Mouse (Mus musculus) G1E (cell line): ENCODE results near the gene Efcab9. TPM values are rescaled to one million over a fixed set of nuclear protein-coding genes. Genes with fewer than 3 reads are reported as not detected.

Experiments
- ATAC-seq: 2 replicates; pipeline ENCODE4 v1.8.0; 2016; ENCODE audit warnings: mild to moderate bottlenecking; ENCODE audit not compliant: insufficient number of reproducible peaks, poor library complexity, low FRiP score, severe bottlenecking; ENCODE audit errors: extremely low read depth
- DNase-seq: peaks from one replicate; pipeline ENCODE4 v3.0.0; 2012; ENCODE audit warnings: low spot score
- H3K27me3 ChIP-seq: 2 replicates; pipeline ENCODE4 v1.6.1; 2012; ENCODE audit warnings: mild to moderate bottlenecking, low read length, inconsistent platforms; ENCODE audit not compliant: insufficient read depth
- H3K36me3 ChIP-seq: replicated peaks from 2 replicates; pipeline ENCODE3; 2012; ENCODE audit warnings: mild to moderate bottlenecking, inconsistent platforms
- H3K4me1 ChIP-seq: 2 replicates; pipeline ENCODE4 v1.6.1; 2012; ENCODE audit warnings: low read depth, low read length, inconsistent platforms, mixed read lengths; ENCODE audit not compliant: insufficient read depth
- H3K4me3 ChIP-seq: 2 replicates; pipeline ENCODE4 v1.5.1; 2012; ENCODE audit warnings: low read depth, mild to moderate bottlenecking, inconsistent platforms, low read length, moderate library complexity, mixed read lengths
- H3K9me3 ChIP-seq: replicated peaks from 2 replicates; pipeline ENCODE4 v1.6.1; 2012; ENCODE audit warnings: inconsistent platforms
- CTCF ChIP-seq: IDR thresholded peaks from 2 replicates; pipeline ENCODE4 v1.5.1; 2012; ENCODE audit warnings: low read depth, low read length, inconsistent platforms, mixed read lengths
- GATA1 ChIP-seq: IDR thresholded peaks from 2 replicates; pipeline ENCODE4 v1.6.1; 2012; ENCODE audit warnings: borderline replicate concordance, low read length, inconsistent platforms, mixed read lengths
- GATA2 ChIP-seq: IDR thresholded peaks from 2 replicates; pipeline ENCODE4 v1.6.1; 2012; ENCODE audit warnings: low read depth, low read length, inconsistent platforms, borderline replicate concordance
- POLR2AphosphoS5 ChIP-seq: IDR thresholded peaks from 2 replicates; pipeline ENCODE4 v1.6.1; 2012; ENCODE audit warnings: low read depth, low read length, inconsistent platforms; ENCODE audit not compliant: insufficient replicate concordance
- TAL1 ChIP-seq: conservative IDR thresholded peaks from 2 replicates; pipeline ENCODE4 v1.6.1; 2012; ENCODE audit warnings: low read depth, low read length, inconsistent platforms, mixed read lengths
- polyA plus RNA-seq: library from polyadenylated mRNA; stranded (reverse); fragments of >175 nt; gene quantifications from 2 replicates; pipeline ENCODE4 v1.2.3, GENCODE M21; 2012
- total RNA-seq, 2 experiments: library from RNA; stranded (forward) in 1 of 2; stranded (reverse) in 1 of 2; fragments of 200-1000 nt in 1 of 2; fragments of >200 nt in 1 of 2; fragmentation: Nextera tagmentation in 1 of 2; gene quantifications; 2 replicates each; pipeline ENCODE4 v1.2.3; 2014 to 2017

Gene Efcab9
- total and polyA plus RNA-seq, 3 experiments, result 1.4 to 5.5 TPM; not detected in 1

DNA sequence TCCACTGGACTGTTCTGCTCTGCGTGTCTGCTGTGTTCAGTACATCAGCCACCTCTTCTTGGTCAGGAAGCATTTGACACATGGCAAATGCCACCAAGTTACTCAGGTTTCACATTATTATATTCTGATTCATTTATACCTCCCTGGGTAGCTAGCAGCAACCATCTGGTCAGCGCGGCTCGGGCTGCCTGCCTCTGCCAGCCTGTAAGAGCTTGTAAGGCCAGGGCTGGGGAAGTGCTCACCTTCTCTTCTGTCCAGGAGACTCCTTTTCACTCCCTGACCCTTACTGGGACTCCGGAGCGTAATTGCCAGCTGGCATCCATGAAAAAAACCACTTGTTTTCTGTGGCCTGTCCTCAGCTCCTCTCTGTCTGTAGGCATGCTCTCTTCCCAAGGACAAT is 17.4 kb upstream of the Efcab9 start:
- TF ChIP-seq CTCF, result no peak
- TF ChIP-seq GATA2, result no peak
- no peak for TF ChIP-seq POLR2AphosphoS5
- TF ChIP-seq TAL1, result no peak
- no peak for TF ChIP-seq GATA1
- H3K9me3 ChIP-seq, result no peaks in the 10 kb centered on the region
- peaks cover 57% of the 10 kb centered on the region for H3K4me1 ChIP-seq
- peaks cover 70% of the 10 kb centered on the region for H3K36me3 ChIP-seq
- ATAC-seq, result no peak
- no peak for DNase-seq
- H3K27me3 ChIP-seq, result peaks cover 3% of the 10 kb centered on the region; the same call in 1 of the 2 replicates
- H3K4me3 ChIP-seq, result no peak overlapping the region

DNA sequence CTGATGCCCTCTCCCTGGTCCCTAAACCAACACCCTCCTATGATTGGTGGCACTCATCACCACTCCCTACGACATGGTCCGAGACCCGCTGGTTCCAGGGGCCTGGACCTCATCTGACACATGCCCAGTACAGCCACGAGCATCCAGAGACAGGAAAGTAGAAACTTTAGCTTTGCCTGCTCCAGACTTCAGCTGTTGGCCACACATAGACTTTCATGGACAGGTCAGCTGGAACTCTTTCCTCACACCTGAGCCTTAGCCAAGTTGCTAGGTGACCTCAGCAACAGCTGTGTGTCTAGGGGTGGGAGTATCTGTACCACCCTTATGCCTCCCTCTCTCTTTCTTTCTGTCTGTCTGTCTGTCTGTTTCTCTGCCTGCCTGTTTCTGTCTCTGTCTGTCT is 16.4 kb upstream of the Efcab9 start:
- no peak for ATAC-seq

DNA sequence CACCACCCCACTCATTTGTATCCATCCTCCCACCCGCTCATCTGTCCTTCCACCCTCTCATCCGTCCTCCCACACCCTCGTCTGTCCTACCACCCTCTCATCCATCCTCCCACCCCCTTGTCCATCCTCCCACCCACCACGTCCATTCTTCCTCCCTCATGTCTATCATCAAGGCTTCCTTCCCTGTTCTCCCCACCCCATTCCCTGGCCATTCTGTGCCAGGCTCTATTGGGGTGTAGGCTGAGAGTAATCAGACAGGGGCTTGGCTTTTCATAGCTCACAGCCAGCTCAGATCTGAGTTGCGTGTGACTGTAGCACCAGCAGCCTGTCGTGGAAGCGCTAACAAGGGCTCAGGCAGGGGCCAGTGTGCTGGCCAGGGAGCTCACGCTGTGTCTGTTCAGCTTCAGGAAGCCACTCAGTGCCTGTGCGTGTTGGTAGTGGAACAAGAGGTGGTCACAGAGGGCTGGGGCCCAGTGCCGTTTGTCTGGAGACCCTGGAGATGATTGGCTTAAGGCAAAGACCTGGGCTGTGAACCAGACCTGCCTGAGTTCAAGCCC is 15.6 kb upstream of the Efcab9 start:
- ATAC-seq (no peak), DNase-seq (no peak)
- Histone ChIP-seq H3K4me3 (no peak overlapping the region), H3K4me1 (peaks cover 57% of the 10 kb centered on the region), H3K27me3 (peaks cover 3% of the 10 kb centered on the region; the same call in 1 of the 2 replicates), H3K36me3 (peaks cover 70% of the 10 kb centered on the region), H3K9me3 (no peaks in the 10 kb centered on the region)
- TF ChIP-seq POLR2AphosphoS5 (no peak), TAL1 (no peak), GATA1 (no peak), GATA2 (no peak), CTCF (no peak)

More for the DNA sequence above, 16.4 kb upstream of the Efcab9 start:
- no peak overlapping the region for H3K4me3 ChIP-seq
- H3K27me3 ChIP-seq, result peaks cover 3% of the 10 kb centered on the region; the same call in 1 of the 2 replicates
- TF ChIP-seq POLR2AphosphoS5, result no peak
- TF ChIP-seq GATA1, result no peak
- no peak for TF ChIP-seq TAL1
- no peak for TF ChIP-seq GATA2
- TF ChIP-seq CTCF, result no peak
- no peaks in the 10 kb centered on the region for H3K9me3 ChIP-seq
- peaks cover 76% of the 10 kb centered on the region for H3K36me3 ChIP-seq
- H3K4me1 ChIP-seq, result peaks cover 57% of the 10 kb centered on the region
- no peak for DNase-seq

DNA sequence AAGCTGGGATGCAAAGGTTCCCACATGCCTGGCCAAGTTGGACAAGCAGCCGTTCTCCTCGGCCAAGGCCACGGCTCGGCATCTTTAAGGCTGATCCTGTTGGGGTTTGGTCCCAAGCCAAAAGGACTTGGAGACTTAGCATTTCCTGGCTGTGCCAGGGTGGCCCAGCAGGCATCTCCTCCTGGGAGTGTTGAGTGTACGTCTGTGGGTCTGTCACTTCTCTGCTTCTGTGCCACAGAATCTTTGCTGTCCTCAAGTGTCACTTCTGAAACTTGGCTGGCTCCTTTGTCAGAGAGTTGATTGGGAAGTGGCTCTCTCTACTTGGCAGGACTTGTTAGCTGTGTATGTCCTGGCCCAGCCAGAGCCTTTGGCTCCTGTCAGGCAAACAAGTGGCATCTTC is 14.6 kb upstream of the Efcab9 start:
- Histone ChIP-seq H3K4me3 (no peak overlapping the region), H3K27me3 (peaks cover 3% of the 10 kb centered on the region; the same call in 1 of the 2 replicates), H3K4me1 (peaks cover 59% of the 10 kb centered on the region), H3K9me3 (no peaks in the 10 kb centered on the region), H3K36me3 (peaks cover 62% of the 10 kb centered on the region)
- no peak for ATAC-seq
- TF ChIP-seq GATA1 (no peak), POLR2AphosphoS5 (no peak), GATA2 (no peak), CTCF (no peak), TAL1 (no peak)
- no peak for DNase-seq

DNA sequence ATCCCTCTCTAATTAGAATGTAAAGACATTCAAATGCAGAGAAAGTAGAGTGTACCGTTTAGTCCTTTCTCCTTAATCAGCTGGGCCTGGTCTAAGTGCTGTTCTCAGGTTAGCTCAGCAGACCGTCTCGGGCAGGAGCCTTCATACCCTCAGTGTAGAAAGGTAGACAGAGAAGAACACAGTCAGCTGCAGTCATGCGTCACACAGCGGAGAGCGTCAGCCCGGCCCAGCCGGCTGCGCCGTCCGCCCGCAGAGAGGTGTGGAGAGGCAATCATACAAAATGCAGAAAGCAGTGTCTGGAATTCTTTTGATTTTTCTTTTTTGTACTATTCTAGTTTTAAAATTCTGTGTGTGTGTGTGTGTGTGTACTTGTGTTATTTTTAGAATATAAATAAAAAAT is 13.7 kb upstream of the Efcab9 start:
- H3K9me3 ChIP-seq, result no peaks in the 10 kb centered on the region
- TF ChIP-seq CTCF (no peak), GATA1 (no peak), POLR2AphosphoS5 (no peak), GATA2 (no peak), TAL1 (no peak)
- peaks cover 3% of the 10 kb centered on the region; the same call in 1 of the 2 replicates for H3K27me3 ChIP-seq
- DNase-seq (no peak), ATAC-seq (no peak)
- no peak overlapping the region for H3K4me3 ChIP-seq
- H3K36me3 ChIP-seq, result peaks cover 59% of the 10 kb centered on the region
- H3K4me1 ChIP-seq, result peaks cover 58% of the 10 kb centered on the region

DNA sequence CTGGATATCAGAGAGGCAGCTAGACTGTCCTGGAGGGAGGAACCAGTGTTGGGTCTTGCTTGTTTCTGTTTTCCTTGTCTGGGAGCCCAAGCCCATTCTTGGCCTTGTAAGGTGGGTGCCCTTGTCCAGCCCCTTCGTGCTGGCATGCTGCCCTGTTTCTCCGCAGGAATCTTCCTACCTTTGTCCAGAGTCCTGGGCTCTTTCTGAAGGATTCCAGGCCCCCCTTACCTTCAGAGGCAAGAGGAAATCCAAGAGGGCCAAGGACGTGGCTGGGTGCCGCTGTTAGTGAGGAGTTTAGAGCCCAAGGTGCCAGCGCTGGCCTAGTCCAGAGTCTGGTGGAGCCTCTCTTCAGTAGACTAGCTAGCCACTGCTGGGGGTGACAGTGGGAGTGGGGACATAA is 12.6 kb upstream of the Efcab9 start:
- DNase-seq, result no peak
- no peak for ATAC-seq
- Histone ChIP-seq H3K9me3 (no peaks in the 10 kb centered on the region), H3K36me3 (peaks cover 62% of the 10 kb centered on the region), H3K4me3 (no peak overlapping the region), H3K27me3 (peaks cover 3% of the 10 kb centered on the region; the same call in 1 of the 2 replicates), H3K4me1 (peaks cover 64% of the 10 kb centered on the region)
- no peak for TF ChIP-seq GATA1
- no peak for TF ChIP-seq CTCF
- no peak for TF ChIP-seq GATA2
- no peak for TF ChIP-seq POLR2AphosphoS5
- no peak for TF ChIP-seq TAL1
